Mouse (Mus musculus) limb, embryonic 13.5 days (tissue): ENCODE measurements around the gene Ccdc191. TPM values are rescaled to one million over a fixed set of nuclear protein-coding genes. Genes with fewer than 3 reads are reported as not detected.

Source experiments
- ATAC-seq: fragments of 200-750 bp; cut with Nextera tagmentation; 2 replicates; pipeline ENCODE4 v1.8.0; 2017; ENCODE audit warnings: low read depth, moderate number of reproducible peaks, moderate TSS enrichment; ENCODE audit not compliant: low FRiP score
- H3K27ac ChIP-seq: fragments of 300-500 bp; sonication (generic); 2 replicates; pipeline ENCODE4 v1.5.1; 2015; ENCODE audit warnings: inconsistent platforms, mild to moderate bottlenecking, moderate library complexity
- H3K27me3 ChIP-seq: fragments of 300-500 bp; sonication (generic); 2 replicates; pipeline ENCODE4 v1.6.1; 2015; ENCODE audit warnings: mild to moderate bottlenecking, inconsistent platforms
- H3K36me3 ChIP-seq: fragments of 300-500 bp; sonication (generic); 2 replicates; pipeline ENCODE4 v1.6.1; 2015; ENCODE audit warnings: inconsistent platforms, mild to moderate bottlenecking, moderate library complexity
- H3K4me1 ChIP-seq: fragments of 300-500 bp; sonication (generic); 2 replicates; pipeline ENCODE4 v1.6.1; 2015; ENCODE audit warnings: inconsistent platforms
- H3K4me2 ChIP-seq: fragments of 300-500 bp; sonication (generic); replicated peaks from 2 replicates; pipeline ENCODE4 v1.6.1; 2015; ENCODE audit warnings: inconsistent platforms, mild to moderate bottlenecking, moderate library complexity
- H3K4me3 ChIP-seq: fragments of 300-500 bp; sonication (generic); 2 replicates; pipeline ENCODE4 v1.5.1; 2015; ENCODE audit warnings: moderate library complexity, mild to moderate bottlenecking, inconsistent platforms
- H3K9ac ChIP-seq: fragments of 300-500 bp; sonication (generic); 2 replicates; pipeline ENCODE4 v1.6.1; 2015; ENCODE audit warnings: mild to moderate bottlenecking, inconsistent platforms
- H3K9me3 ChIP-seq: fragments of 300-500 bp; sonication (generic); 2 replicates; pipeline ENCODE4 v1.6.1; 2016; ENCODE audit warnings: inconsistent platforms
- WGBS: fragments of 180-500 bp; shearing (Covaris S2); methylation state at CpG from one replicate; pipeline ENCODE4 v1.1.7; 2015; 5-methylcytosine and 5-hydroxymethylcytosine counted together
- polyA plus RNA-seq: library from polyadenylated mRNA; unstranded; fragments of >200 nt; fragmentation: Nextera tagmentation; extraction: Ambion mirVana; gene quantifications from 2 replicates; pipeline ENCODE4 v1.2.1, GENCODE M21; 2015

The Ccdc191 gene
- polyA plus RNA-seq = 13.6 and 15.9 TPM in 2 replicates

DNA sequence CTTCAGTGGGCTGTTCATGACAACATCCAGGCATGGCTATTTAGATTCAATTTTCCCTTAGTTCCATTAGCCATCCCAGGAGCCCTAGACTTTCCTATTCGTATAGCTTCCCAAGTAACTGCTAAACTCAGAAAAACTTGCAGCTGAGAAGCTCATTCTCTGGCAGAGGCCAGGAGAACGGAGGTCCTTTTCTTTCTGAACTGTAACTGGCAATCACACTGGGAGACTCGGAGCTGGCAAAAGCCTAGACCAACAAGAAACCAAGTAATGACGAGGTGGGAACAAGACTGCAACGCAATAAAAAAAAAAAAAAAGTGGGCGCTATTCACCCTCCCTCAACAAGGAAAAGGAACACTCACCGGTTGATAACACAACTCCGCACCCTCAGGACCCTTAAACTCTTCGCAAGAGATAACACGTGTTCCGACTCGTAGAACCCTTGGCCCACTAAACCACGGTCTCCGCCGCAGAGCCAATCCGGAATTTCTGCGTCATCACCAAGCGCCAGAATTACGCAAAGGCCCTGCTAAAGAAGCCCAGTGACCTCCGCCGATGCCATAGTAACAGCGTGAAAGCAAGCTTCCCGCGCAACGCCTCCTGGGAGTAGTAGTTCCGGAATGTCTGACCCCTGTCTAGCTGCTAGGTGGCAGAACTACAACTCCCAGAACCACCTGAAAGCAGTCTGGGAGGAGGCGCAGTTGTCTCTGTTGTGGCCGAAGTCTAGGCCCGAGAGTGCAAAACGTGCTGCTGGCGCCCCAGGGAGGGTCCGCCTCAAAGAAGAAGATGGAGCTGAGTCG lies at the start of gene Ccdc191:
Ccdc191 (plus strand) TSS at position 593 of the 797 bp plus-strand sequence.
- H3K36me3 ChIP-seq = no peaks in the 10 kb centered on the region
- H3K9ac ChIP-seq = peak within 1 kb of the TSS; percentile 85
- H3K9me3 ChIP-seq = no peaks in the 10 kb centered on the region
- H3K27me3 ChIP-seq = no peaks in the 10 kb centered on the region
- peak within 1 kb of the TSS; percentile 69 for H3K4me3 ChIP-seq
- H3K4me2 ChIP-seq = peak within 1 kb of the TSS; percentile 76
- H3K4me1 ChIP-seq = peaks cover 16% of the 10 kb centered on the region
- under 1% methylated on average over 33 of the region's 33 CpGs for whole genome bisulfite sequencing
- peak within 1 kb of the TSS; percentile 59; the same call in 1 of the 2 replicates for H3K27ac ChIP-seq
- ATAC-seq = peak; percentile 100

DNA sequence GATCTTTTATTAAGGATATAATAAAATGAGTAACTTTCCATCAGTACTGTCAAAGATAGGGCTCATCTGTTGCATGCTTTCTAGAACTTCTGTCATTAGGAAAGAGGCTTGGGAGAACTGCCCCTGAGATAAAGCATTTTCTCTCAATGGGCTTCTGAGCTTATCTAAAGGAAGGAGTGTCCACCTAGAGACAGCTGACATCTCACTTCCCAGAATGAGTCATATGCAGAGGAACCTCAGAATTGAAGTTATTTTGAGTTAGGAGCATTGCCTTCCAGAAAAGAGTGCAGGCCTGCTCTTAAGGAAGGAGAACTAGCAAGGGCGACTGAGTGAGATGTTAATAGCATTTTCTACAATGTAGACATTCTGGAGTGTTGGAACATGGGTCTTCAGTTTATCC lies 48.4 kb upstream of the Ccdc191 start:
- no peak overlapping the region for H3K4me3 ChIP-seq
- ATAC-seq = no peak
- WGBS = 74% methylated on average over 1 of the region's 1 CpGs
- H3K36me3 ChIP-seq = no peaks in the 10 kb centered on the region
- no peak overlapping the region for H3K9ac ChIP-seq
- no peak overlapping the region for H3K4me2 ChIP-seq
- no peak overlapping the region for H3K27ac ChIP-seq
- H3K27me3 ChIP-seq = no peaks in the 10 kb centered on the region
- H3K4me1 ChIP-seq = no peaks in the 10 kb centered on the region
- no peaks in the 10 kb centered on the region for H3K9me3 ChIP-seq

DNA sequence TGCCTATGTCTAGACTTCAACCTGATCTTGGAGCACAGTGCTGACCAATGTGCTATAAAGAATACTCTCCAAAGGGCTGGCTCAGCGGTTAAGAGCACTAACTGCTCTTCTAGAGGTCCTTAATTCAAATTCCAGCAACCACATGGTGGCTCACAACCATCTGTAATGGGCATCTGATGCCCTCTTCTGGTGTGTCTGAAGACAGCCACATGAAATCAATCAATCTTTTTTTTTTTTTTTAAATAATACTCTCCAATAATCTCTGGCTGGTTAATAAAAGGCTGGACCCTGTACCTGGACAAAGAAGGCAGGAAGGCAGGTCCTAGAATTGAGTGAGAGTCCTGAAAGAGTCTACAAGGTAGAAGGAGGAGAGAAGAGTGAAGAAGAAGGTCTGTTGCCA lies 39.8 kb upstream of the Ccdc191 start:
- no peaks in the 10 kb centered on the region for H3K27me3 ChIP-seq
- no peaks in the 10 kb centered on the region for H3K36me3 ChIP-seq
- no peak overlapping the region for H3K4me2 ChIP-seq
- H3K27ac ChIP-seq = no peak overlapping the region
- no peaks in the 10 kb centered on the region for H3K4me1 ChIP-seq
- no peak overlapping the region for H3K9ac ChIP-seq
- 74% methylated on average over 1 of the region's 1 CpGs for WGBS
- H3K9me3 ChIP-seq = no peaks in the 10 kb centered on the region
- no peak overlapping the region for H3K4me3 ChIP-seq
- no peak for ATAC-seq

DNA sequence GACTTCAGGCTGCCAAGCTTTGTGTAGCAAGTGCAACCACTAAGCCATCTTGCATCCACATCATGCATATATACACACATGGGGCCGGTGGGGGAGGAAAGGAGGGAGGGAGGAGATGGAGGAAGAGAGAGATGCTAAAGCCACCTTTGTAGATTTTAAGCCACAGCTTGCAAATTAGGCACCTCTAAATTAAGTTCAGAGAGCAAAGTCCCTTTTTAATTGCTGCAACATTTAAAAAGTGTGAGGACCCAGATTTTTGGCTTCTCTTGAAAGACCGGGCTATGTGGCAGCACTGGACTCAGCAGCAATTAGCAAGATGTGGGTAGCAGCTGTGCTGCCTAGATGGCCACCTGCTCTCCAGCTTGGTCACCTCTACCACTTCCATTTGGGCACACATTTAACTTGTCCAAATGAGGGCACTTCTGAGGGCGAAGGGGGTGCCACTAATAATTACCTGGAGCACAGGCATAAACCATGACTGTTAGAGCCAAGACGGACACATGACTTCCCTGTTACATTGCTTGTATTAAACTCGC lies 30.6 kb upstream of the Ccdc191 start:
- no peak overlapping the region for H3K27ac ChIP-seq
- WGBS = 75% methylated on average over 5 of the region's 5 CpGs
- no peak overlapping the region for H3K4me3 ChIP-seq
- no peaks in the 10 kb centered on the region for H3K9me3 ChIP-seq
- no peak overlapping the region for H3K9ac ChIP-seq
- no peak for ATAC-seq
- H3K4me1 ChIP-seq = 0 out of 2 replicates have a peak, but pooled peaks cover 5% of the 10 kb centered on the region
- H3K36me3 ChIP-seq = peaks cover 19% of the 10 kb centered on the region
- no peak overlapping the region for H3K4me2 ChIP-seq
- H3K27me3 ChIP-seq = no peaks in the 10 kb centered on the region

DNA sequence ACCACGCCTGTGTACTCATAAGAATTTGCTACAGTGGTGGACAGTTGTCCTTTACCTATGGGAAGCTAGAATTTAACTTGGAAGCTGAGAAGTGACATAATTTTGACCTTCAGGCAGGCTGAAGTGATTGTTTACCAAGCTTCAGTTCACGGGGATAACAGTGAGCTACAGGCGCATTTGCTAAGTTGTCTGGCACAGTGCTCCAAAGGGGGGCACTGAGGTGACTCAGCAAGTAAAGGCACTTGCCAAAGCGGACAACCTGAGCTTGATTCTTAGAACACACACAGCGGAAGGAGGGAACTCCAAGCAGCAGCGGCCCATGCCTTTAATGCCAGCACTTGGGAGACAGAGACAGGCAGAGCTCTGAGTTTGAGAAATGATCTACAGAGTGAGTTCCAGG lies 29.0 kb upstream of the Ccdc191 start:
- Histone ChIP-seq H3K4me3 (no peak overlapping the region), H3K4me1 (0 out of 2 replicates have a peak, but pooled peaks cover 5% of the 10 kb centered on the region), H3K27ac (no peak overlapping the region), H3K36me3 (peaks cover 24% of the 10 kb centered on the region), H3K4me2 (no peak overlapping the region), H3K27me3 (no peaks in the 10 kb centered on the region), H3K9ac (no peak overlapping the region), H3K9me3 (no peaks in the 10 kb centered on the region)
- 85% methylated on average over 6 of the region's 6 CpGs for WGBS
- no peak for ATAC-seq

DNA sequence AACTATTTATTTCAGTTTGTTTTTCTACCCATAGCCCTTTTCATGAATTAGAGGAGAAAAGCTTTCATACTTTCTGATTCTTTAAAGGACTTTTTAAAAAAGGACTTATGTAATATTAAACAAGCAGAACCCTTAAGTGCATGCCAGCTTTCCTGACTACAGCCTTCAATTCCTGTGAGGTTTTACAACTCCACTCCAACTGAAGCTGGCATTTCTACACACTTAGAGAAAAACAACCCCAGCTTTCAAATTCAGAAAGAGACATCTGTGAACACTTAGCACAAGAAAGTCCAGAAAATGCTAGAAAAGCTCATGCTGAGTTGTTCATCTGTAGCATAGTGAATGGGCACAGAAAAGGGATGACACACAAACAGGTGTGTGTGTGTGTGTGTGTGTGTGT lies 19.8 kb upstream of the Ccdc191 start:
- Histone ChIP-seq H3K9me3 (no peaks in the 10 kb centered on the region), H3K9ac (no peak overlapping the region), H3K4me3 (no peak overlapping the region), H3K27ac (no peak overlapping the region), H3K4me2 (no peak overlapping the region), H3K4me1 (peaks cover 4% of the 10 kb centered on the region; the same call in 1 of the 2 replicates), H3K36me3 (peaks cover 55% of the 10 kb centered on the region), H3K27me3 (no peaks in the 10 kb centered on the region)
- ATAC-seq = no peak

DNA sequence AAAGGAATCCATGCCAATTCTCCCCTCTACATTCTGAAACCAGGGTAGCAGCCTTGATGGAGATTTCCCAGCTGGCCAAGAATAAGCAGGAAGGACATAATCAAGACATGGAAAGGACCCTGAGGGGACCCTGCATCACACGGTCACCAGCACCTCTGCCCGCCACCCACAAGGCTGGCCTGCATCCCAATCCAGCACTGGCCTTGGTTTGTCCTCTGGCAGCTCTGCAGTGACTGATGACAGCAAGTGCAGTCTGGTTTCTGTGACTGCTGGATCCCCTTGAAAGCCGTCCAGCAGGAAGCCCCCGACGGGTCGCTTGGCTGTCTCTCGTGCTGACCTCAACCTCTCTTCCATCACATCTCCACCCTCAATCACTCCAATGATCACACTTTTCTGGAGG lies 18.2 kb upstream of the Ccdc191 start:
- Histone ChIP-seq H3K4me1 (peaks cover 4% of the 10 kb centered on the region; the same call in 1 of the 2 replicates), H3K36me3 (peaks cover 70% of the 10 kb centered on the region), H3K4me2 (no peak overlapping the region), H3K27me3 (no peaks in the 10 kb centered on the region), H3K4me3 (no peak overlapping the region), H3K27ac (no peak overlapping the region), H3K9ac (no peak overlapping the region), H3K9me3 (no peaks in the 10 kb centered on the region)
- 91% methylated on average over 7 of the region's 7 CpGs for WGBS
- no peak for ATAC-seq

DNA sequence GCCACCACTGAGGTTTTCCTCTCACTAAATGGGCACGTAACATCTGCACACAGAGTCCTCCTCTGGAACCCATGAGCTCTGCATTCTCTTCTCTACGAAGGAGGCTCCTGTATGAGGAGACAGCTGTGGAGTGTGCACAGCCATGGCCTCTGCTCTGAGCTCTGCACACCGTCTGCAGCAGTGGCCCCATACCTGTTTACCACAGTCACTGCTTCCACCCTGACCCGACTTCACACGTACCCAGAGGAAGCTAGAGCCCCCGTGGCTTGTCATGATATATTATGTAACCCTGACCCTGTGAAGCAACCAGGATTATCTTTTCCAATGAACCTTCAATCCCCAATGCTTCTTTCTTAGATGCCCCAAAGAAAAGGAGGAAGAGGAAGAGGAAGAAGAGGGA lies 9.8 kb upstream of the Ccdc191 start:
- Histone ChIP-seq H3K9ac (no peak overlapping the region), H3K4me3 (no peak overlapping the region), H3K4me2 (no peak overlapping the region), H3K4me1 (no peaks in the 10 kb centered on the region), H3K9me3 (no peaks in the 10 kb centered on the region), H3K36me3 (peaks cover 45% of the 10 kb centered on the region), H3K27me3 (no peaks in the 10 kb centered on the region), H3K27ac (no peak overlapping the region)
- ATAC-seq = no peak
- WGBS = 92% methylated on average over 6 of the region's 6 CpGs

DNA sequence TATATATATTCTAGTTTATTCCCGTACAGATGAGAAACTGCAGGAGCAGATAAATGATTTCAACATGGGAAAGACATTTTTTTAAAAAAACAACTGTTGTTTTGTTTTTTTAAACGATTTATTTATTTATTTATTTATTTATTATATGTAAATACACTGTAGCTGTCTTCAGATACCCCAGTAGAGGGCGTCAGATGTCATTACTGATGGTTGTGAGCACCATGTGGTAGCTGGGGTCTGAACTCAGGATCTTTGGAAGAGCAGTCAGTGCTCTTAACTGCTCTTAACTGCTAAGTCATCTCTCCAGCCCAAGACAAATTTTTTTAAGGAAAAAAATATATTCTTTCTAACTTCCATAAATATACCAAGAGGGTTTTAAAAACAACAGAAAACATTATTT lies 8.0 kb upstream of the Ccdc191 start:
- Histone ChIP-seq H3K4me1 (no peaks in the 10 kb centered on the region), H3K9ac (no peak overlapping the region), H3K27ac (no peak overlapping the region), H3K27me3 (no peaks in the 10 kb centered on the region), H3K4me2 (no peak overlapping the region), H3K36me3 (peaks cover 27% of the 10 kb centered on the region), H3K4me3 (no peak overlapping the region), H3K9me3 (no peaks in the 10 kb centered on the region)
- ATAC-seq = no peak
- 59% methylated on average over 3 of the region's 3 CpGs for WGBS

DNA sequence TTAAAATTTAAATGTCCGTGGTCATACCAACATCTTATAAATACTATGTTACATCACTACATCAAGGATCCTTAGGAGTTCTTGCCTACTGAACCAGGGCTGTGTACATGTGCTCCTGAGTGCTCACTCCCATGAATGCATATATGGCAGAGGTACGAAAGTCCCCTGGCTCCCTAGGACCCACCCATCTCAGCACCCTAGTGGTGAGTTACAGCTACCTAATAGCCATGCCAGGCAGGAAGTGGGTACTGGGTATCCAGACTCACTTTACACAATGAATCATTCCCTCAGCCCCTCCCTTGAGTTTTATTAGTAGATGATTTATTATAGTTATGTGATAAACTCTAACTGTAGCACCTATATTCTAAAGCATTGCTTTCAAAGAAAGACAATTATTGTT lies 7.3 kb upstream of the Ccdc191 start:
- Histone ChIP-seq H3K9ac (no peak overlapping the region), H3K4me2 (no peak overlapping the region), H3K9me3 (no peaks in the 10 kb centered on the region), H3K27me3 (no peaks in the 10 kb centered on the region), H3K4me1 (no peaks in the 10 kb centered on the region), H3K4me3 (no peak overlapping the region), H3K36me3 (peaks cover 24% of the 10 kb centered on the region), H3K27ac (no peak overlapping the region)
- no peak for ATAC-seq
- 97% methylated on average over 2 of the region's 2 CpGs for WGBS

DNA sequence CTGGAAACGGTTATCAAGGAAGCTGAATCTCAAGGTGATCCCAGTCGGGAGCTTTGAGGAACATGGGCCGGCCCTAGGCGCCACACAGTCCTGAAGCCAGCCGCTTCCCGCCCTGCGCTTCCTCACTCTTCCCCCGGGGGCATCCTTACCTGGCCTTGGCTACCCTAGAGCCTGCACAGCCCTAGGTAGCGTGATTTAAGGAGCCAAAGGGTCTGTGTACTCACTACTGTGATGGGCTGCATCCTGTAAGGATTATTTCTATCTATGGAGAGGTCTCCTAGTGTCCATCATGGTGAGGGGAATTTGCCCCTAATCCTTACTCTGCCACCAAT lies 371 bp downstream of the Ccdc191 start:
- 0% methylated on average over 9 of the region's 9 CpGs for WGBS
- ATAC-seq = peak; percentile 94
- Histone ChIP-seq H3K9me3 (no peaks in the 10 kb centered on the region), H3K27ac (peak overlapping the region; percentile 59; the same call in 1 of the 2 replicates), H3K9ac (peak overlapping the region; percentile 85), H3K27me3 (no peaks in the 10 kb centered on the region), H3K4me1 (peaks cover 16% of the 10 kb centered on the region), H3K36me3 (no peaks in the 10 kb centered on the region), H3K4me3 (peak overlapping the region; percentile 69), H3K4me2 (peak overlapping the region; percentile 71)

DNA sequence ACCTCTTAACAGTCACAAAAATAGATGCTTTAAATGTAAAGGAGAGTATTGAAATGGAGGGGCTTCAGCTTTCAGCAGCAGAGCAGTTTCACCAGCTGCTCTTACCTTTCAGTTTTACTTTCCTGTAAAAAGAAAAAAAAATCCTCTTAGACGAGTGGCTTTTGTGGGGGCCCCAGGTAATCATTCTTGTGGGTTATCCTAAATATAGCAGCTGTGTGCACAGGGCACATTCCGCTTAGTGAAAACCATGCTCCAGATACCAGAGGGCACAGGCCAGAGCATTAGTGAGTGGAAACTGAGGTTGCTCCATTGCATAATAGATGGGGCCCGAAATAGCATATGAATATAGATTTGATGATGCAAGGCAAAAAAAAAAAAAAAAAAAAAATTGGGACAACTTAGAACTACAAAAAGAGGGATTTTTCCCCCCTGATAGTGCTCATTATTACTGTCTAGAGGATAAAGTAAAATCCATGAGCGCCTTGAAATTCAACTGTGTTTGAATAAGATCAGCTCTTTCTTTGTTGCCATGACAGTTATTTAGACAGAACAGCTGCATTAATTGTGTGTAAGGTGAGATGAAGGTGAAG lies 1.2 kb downstream of the Ccdc191 start:
- peaks cover 16% of the 10 kb centered on the region for H3K4me1 ChIP-seq
- H3K4me2 ChIP-seq = peak overlapping the region; percentile 71
- no peak for ATAC-seq
- 73% methylated on average over 4 of the region's 4 CpGs for WGBS
- H3K9ac ChIP-seq = 0 out of 2 replicates have a peak overlapping the region, but pooled peaks have one; percentile 10
- H3K9me3 ChIP-seq = no peaks in the 10 kb centered on the region
- no peak overlapping the region for H3K27ac ChIP-seq
- H3K4me3 ChIP-seq = peak overlapping the region; percentile 69
- H3K36me3 ChIP-seq = no peaks in the 10 kb centered on the region
- no peaks in the 10 kb centered on the region for H3K27me3 ChIP-seq
